Mouse (Mus musculus): ENCODE data around the gene Camta1. TPM values are rescaled to one million over a fixed set of nuclear protein-coding genes. Genes with fewer than 3 reads are reported as not detected.
A peak's percentile ranks its signal among the peaks of the same experiment; 100 is the strongest.

Gene Camta1
- polyA plus RNA-seq, 1 experiment, result 13.4 TPM

DNA sequence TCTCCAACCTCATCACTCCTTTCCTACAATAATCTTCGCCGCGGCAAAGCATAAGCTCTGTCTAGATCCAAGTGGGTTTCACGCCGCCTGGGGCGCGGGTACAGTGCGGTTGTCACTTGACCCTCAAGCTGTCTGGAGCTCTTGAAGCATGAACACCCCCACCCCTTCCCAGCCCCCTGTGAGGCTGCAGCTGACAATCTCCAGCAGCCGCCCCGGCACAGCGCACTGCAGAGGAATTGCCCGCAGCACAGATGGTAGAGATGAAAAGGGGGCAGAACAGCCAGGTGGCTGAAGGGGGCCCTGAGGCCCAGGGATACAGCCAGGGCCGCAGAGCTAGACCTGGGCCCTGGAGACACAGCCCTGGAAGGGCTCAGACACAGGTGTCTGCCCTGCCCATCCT lies 189.2 kb downstream of the Camta1 start:
- Histone ChIP-seq H3K36me3 (replicated peaks; ENCODE audit: low read length) (no peaks in the 10 kb centered on the region), H3K4me1 (no peaks in the 10 kb centered on the region), H3K4me3 (replicated peaks) (no peak overlapping the region), H3K27me3 (replicated peaks) (no peaks in the 10 kb centered on the region), H3K9me3 (peaks cover 14% of the 10 kb centered on the region)
- TF ChIP-seq FLI1 (IDR thresholded peaks at IDR 0.05; ENCODE audit: low read length) (no peak), GATA1 (IDR thresholded peaks at IDR 0.05; ENCODE audit: borderline replicate concordance, low read length) (no peak)

DNA sequence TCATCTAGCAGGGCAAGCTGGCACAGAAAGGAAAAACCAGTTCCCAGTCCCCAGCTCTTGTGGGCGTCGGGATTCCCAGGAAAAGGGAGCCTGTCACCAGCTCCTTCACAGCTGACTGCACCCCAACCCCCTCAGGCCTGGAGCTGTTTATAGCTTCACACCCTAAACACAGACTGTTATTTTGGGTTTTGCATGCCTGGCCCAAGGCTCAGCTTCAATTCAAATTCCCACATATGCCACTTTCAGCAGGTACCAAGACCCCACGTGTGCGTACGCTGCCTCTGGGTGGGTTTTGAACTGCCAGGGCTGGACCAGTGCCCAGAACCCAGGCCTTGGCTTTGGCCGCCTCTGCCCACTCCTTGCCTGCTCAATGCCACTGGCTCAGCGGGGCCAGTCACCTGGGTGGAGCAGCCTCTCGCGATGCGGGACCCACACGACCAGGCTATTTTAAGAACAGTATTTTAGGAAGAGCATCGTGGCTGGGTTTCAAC lies 195.2 kb downstream of the Camta1 start:
- H3K36me3 ChIP-seq (replicated peaks; ENCODE audit: low read length), result no peaks in the 10 kb centered on the region
- H3K4me3 ChIP-seq (replicated peaks), result no peak overlapping the region
- peaks cover 13% of the 10 kb centered on the region for H3K9me3 ChIP-seq
- TF ChIP-seq GATA1 (IDR thresholded peaks at IDR 0.05; ENCODE audit: borderline replicate concordance, low read length) (no peak), FLI1 (IDR thresholded peaks at IDR 0.05; ENCODE audit: low read length) (no peak)
- H3K27me3 ChIP-seq (replicated peaks), result no peaks in the 10 kb centered on the region
- no peaks in the 10 kb centered on the region for H3K4me1 ChIP-seq

DNA sequence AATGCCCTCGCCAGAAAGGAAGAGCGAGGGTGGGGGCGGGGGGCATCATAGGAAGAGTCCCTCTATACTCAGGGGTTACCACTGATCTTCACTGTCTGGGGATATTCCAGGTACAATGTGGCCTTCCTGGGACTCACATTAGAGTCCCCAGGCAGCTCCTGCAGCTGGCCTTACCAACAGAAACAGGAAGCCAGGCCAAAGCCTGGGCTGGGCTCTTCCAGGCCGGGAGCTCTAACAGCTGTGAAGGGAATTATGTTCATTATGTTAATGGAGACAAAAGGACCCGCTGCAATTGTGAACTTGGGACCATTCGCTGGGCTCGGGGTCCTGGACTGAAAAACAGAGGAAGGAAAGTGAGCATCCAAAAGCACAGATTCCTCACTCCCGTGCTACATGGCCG lies 200.2 kb downstream of the Camta1 start:
- Histone ChIP-seq H3K9me3 (peaks cover 16% of the 10 kb centered on the region), H3K27me3 (replicated peaks) (no peaks in the 10 kb centered on the region), H3K36me3 (replicated peaks; ENCODE audit: low read length) (no peaks in the 10 kb centered on the region), H3K4me3 (replicated peaks) (no peak overlapping the region), H3K4me1 (no peaks in the 10 kb centered on the region)
- no peak for TF ChIP-seq FLI1 (IDR thresholded peaks at IDR 0.05; ENCODE audit: low read length)
- no peak for TF ChIP-seq GATA1 (IDR thresholded peaks at IDR 0.05; ENCODE audit: borderline replicate concordance, low read length)

DNA sequence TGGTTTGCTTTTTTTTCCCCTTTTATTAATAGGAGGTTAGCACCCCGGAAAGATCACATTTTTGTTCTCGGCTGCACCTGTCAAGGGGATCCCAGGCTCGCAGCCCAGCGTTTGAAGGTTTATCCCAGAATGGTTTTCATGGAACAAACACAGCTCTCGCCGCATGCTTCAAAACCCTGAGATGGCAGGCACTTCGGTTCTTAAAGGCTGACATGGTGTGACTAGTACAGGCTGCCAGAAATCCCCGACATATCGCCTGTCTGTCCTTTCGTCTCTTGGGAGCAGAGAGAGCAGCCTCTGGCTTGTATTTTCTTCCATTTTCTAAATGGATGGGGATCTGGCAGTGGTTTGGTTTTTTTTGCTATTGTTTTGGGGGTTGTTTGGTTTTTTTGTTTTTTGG lies 205.2 kb downstream of the Camta1 start:
- TF ChIP-seq GATA1 (IDR thresholded peaks at IDR 0.05; ENCODE audit: borderline replicate concordance, low read length) (no peak), FLI1 (IDR thresholded peaks at IDR 0.05; ENCODE audit: low read length) (no peak)
- Histone ChIP-seq H3K9me3 (peaks cover 16% of the 10 kb centered on the region), H3K4me1 (no peaks in the 10 kb centered on the region), H3K36me3 (replicated peaks; ENCODE audit: low read length) (no peaks in the 10 kb centered on the region), H3K4me3 (replicated peaks) (no peak overlapping the region), H3K27me3 (replicated peaks) (no peaks in the 10 kb centered on the region)

DNA sequence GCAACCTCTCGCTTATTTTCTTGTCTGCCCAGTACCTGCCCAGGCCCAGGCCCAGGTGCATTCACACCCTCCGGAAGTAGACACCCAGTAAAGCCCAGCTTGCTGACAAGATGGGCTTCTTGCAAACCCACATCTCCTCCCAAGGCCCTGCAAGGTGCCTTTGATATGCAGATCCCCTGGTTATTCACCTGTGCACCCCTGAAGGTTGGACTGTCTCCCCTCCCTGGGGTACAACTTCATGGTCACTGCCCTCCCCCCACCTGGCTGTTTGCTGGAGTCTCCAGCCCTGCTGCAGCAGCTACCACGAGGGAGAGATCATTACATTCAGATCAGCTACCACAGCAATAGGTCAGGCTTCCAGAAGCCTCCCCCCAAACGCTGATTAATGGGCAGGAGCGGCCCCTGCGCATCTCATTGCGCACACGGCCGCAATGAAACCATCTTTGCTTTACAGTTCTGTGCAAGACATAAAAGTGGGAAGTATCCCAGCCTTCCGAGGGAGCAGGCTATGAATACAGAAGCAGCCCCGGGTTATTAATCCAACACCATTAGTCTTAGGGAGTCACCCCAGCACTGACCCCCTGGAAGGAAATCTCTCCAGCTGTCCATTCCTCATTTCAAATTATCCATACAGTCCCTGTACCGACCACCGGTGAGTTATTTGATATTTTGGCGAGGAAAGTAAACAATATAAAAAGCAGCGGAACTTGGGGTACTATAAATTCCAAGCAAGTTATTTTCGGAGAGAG lies 205.9 kb downstream of the Camta1 start:
- TF ChIP-seq GATA1 (IDR thresholded peaks at IDR 0.05; ENCODE audit: borderline replicate concordance, low read length), result no peak
- no peak for TF ChIP-seq FLI1 (IDR thresholded peaks at IDR 0.05; ENCODE audit: low read length)
- Histone ChIP-seq H3K9me3 (peaks cover 16% of the 10 kb centered on the region), H3K27me3 (replicated peaks) (no peaks in the 10 kb centered on the region)

DNA sequence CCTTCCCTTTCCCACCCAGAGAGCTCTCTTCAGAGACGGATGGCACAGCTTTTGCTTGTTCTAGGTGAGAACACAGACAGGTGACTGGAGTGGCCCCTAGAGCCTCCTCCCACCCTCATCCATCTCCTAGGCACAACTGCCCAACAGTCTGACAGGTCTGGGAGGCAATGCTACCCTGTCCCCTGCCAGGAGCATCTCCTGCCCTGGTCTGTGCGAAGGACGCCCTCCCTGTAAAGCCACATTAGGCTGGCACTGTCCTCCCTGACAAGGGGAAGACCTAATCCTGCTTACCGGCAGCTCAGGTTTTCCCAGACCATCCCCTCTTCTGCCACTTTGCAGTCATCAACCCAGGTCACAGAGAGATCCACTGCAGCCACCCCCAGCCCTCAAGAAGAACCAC lies 206.4 kb downstream of the Camta1 start:
- Histone ChIP-seq H3K9me3 (peaks cover 16% of the 10 kb centered on the region), H3K4me1 (no peaks in the 10 kb centered on the region), H3K27me3 (replicated peaks) (no peaks in the 10 kb centered on the region), H3K36me3 (replicated peaks; ENCODE audit: low read length) (no peaks in the 10 kb centered on the region), H3K4me3 (replicated peaks) (peak overlapping the region; percentile 33)
- no peak for TF ChIP-seq FLI1 (IDR thresholded peaks at IDR 0.05; ENCODE audit: low read length)
- TF ChIP-seq GATA1 (IDR thresholded peaks at IDR 0.05; ENCODE audit: borderline replicate concordance, low read length), result no peak

More for the DNA sequence above, 205.9 kb downstream of the Camta1 start:
- no peak overlapping the region for H3K4me3 ChIP-seq (replicated peaks)
- H3K4me1 ChIP-seq, result no peaks in the 10 kb centered on the region
- H3K36me3 ChIP-seq (replicated peaks; ENCODE audit: low read length), result no peaks in the 10 kb centered on the region

DNA sequence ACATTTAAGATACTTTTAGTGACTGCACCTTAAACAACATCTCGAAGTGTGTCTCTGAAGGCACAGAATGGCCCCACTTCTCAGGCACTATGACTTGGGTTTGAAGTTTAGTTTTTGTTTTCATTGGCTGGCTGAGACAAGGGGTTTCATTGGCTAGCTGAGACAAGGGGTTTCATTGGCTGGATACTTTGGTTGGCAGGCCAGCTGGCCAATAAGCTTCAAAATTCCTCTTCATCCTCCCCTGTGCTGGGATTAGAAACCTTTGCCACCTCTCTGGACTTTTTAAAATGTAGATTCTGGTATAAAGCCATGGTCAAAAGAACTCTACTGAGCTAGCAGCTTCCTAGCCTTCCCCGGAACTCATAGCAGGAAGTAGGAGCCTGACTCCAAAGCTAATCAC lies 219.3 kb downstream of the Camta1 start:
- Histone ChIP-seq H3K36me3 (replicated peaks; ENCODE audit: low read length) (no peaks in the 10 kb centered on the region), H3K27me3 (replicated peaks) (no peaks in the 10 kb centered on the region), H3K9me3 (no peaks in the 10 kb centered on the region), H3K4me1 (no peaks in the 10 kb centered on the region), H3K4me3 (replicated peaks) (no peak overlapping the region)
- no peak for TF ChIP-seq FLI1 (IDR thresholded peaks at IDR 0.05; ENCODE audit: low read length)
- TF ChIP-seq GATA1 (IDR thresholded peaks at IDR 0.05; ENCODE audit: borderline replicate concordance, low read length), result no peak

DNA sequence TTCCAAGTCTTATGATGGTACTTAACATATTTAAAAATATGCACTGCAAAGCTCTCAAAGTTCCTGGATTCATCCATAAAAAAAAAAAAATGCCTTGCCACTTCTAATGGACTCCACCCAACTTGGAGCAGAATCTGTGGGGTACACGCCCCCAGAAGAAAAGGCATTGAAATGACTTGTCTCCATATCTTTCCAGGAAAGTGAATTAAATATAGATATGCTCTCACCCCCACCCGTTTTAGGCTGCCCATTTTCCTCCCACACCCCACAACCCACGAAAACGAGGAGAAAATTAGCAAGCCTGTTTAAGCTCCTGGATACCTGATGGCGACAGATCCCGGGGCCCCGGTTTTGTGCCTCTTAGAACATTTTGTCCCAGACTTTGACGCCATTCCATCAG lies 220.7 kb downstream of the Camta1 start:
- H3K27me3 ChIP-seq (replicated peaks), result no peaks in the 10 kb centered on the region
- H3K4me1 ChIP-seq, result no peaks in the 10 kb centered on the region
- TF ChIP-seq GATA1 (IDR thresholded peaks at IDR 0.05; ENCODE audit: borderline replicate concordance, low read length), result no peak
- no peak for TF ChIP-seq FLI1 (IDR thresholded peaks at IDR 0.05; ENCODE audit: low read length)
- no peaks in the 10 kb centered on the region for H3K36me3 ChIP-seq (replicated peaks; ENCODE audit: low read length)
- no peaks in the 10 kb centered on the region for H3K9me3 ChIP-seq
- H3K4me3 ChIP-seq (replicated peaks), result no peak overlapping the region

DNA sequence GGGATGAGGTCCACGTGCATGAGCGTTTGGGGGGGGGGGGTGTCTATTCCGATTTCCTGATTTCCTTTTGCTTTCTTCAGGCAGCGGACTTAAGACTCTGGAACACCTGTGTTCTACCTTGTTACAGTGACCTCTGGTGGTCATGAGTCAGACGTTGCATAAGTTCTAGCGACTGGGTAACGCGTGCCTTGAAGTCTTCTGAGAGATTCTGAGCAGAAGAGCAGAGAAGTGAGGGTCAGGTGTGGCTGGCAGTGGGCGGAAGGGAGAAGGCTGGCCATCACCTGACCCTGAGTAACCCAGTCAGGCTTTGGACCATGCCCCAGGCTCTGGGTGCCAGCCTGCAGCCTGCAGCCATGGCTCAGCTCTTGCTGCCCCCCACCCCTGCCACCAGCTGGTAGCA lies 222.7 kb downstream of the Camta1 start:
- Histone ChIP-seq H3K36me3 (replicated peaks; ENCODE audit: low read length) (no peaks in the 10 kb centered on the region), H3K27me3 (replicated peaks) (no peaks in the 10 kb centered on the region), H3K9me3 (no peaks in the 10 kb centered on the region), H3K4me3 (replicated peaks) (no peak overlapping the region), H3K4me1 (no peaks in the 10 kb centered on the region)
- TF ChIP-seq GATA1 (IDR thresholded peaks at IDR 0.05; ENCODE audit: borderline replicate concordance, low read length) (no peak), FLI1 (IDR thresholded peaks at IDR 0.05; ENCODE audit: low read length) (no peak)

DNA sequence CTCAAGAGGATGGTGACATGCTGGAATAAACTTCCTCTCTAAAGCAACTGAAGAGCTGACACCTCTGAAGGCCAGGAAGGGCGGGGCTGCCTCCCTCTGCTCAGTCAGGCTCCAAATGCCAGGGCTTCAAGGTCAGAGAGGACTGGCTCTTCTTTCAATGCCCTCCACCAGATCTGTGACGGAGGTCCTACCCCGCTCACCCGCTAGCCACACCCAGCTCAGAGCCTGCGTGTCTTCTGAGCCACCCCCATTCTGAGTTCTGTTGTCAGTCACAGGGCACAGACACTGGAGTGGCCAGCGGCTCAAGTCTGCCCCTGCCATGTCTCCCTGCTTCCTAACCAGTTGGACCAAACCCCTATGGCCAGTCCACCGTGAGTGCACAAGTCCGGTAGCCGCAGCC lies 224.3 kb downstream of the Camta1 start:
- no peaks in the 10 kb centered on the region for H3K4me1 ChIP-seq
- TF ChIP-seq FLI1 (IDR thresholded peaks at IDR 0.05; ENCODE audit: low read length), result no peak
- TF ChIP-seq GATA1 (IDR thresholded peaks at IDR 0.05; ENCODE audit: borderline replicate concordance, low read length), result no peak
- no peak overlapping the region for H3K4me3 ChIP-seq (replicated peaks)
- H3K36me3 ChIP-seq (replicated peaks; ENCODE audit: low read length), result no peaks in the 10 kb centered on the region
- H3K9me3 ChIP-seq, result no peaks in the 10 kb centered on the region
- no peaks in the 10 kb centered on the region for H3K27me3 ChIP-seq (replicated peaks)
